Mouse (Mus musculus) bone marrow macrophage, adult 2 months (primary cell): Measurements from ENCODE around the gene Cst3.

Experiments
- CTCF ChIP-seq: IDR thresholded peaks from 2 replicates; pipeline ENCODE4 v1.5.1; 2012; ENCODE audit warnings: low read depth, mild to moderate bottlenecking, low read length, moderate library complexity
- POLR2A ChIP-seq: IDR thresholded peaks from 2 replicates; pipeline ENCODE4 v1.6.1; 2012; ENCODE audit warnings: mild to moderate bottlenecking, low read depth, low read length, borderline replicate concordance

GRCm38 (mm10) chr2:148878641-148879130 is 3.2 kb upstream of the Cst3 start:
- no peak for TF ChIP-seq POLR2A
- no peak for TF ChIP-seq CTCF
